Mouse (Mus musculus) liver, embryonic 16.5 days (tissue): Measurements from ENCODE around the gene Cacna1e. TPM values are rescaled to one million over a fixed set of nuclear protein-coding genes. Genes with fewer than 3 reads are reported as not detected.

Experiments
- ATAC-seq: fragments of 200-750 bp; cut with Nextera tagmentation; 2 replicates; pipeline ENCODE4 v1.8.0; 2017; ENCODE audit warnings: low read depth, mild to moderate bottlenecking, moderate number of reproducible peaks, moderate library complexity
- H3K27ac ChIP-seq: fragments of 300-500 bp; sonication (generic); 2 replicates; pipeline ENCODE4 v1.5.1; 2014; ENCODE audit warnings: mild to moderate bottlenecking, low read length
- H3K27me3 ChIP-seq: fragments of 300-500 bp; sonication (generic); 2 replicates; pipeline ENCODE4 v1.6.1; 2014; ENCODE audit warnings: low read depth, low read length, mixed read lengths; ENCODE audit not compliant: control insufficient read depth, insufficient read depth
- H3K36me3 ChIP-seq: fragments of 300-500 bp; sonication (generic); 2 replicates; pipeline ENCODE4 v1.6.1; 2014; ENCODE audit warnings: mild to moderate bottlenecking; ENCODE audit not compliant: control insufficient read depth, insufficient read depth
- H3K4me1 ChIP-seq: fragments of 300-500 bp; sonication (generic); 2 replicates; pipeline ENCODE4 v1.6.1; 2014; ENCODE audit warnings: low read depth, low read length, mixed read lengths; ENCODE audit not compliant: control insufficient read depth
- H3K4me2 ChIP-seq: fragments of 300-500 bp; sonication (generic); 2 replicates; pipeline ENCODE4 v1.6.1; 2014; ENCODE audit warnings: low read depth, low read length, mixed read lengths
- H3K4me3 ChIP-seq: fragments of 300-500 bp; sonication (generic); 2 replicates; pipeline ENCODE4 v1.5.1; 2014; ENCODE audit warnings: low read depth, mild to moderate bottlenecking, low read length
- H3K9ac ChIP-seq: fragments of 300-500 bp; sonication (generic); 2 replicates; pipeline ENCODE4 v1.6.1; 2014; ENCODE audit warnings: low read depth, low read length
- H3K9me3 ChIP-seq: fragments of 300-500 bp; sonication (generic); replicated peaks from 2 replicates; pipeline ENCODE4 v1.6.1; 2016; ENCODE audit warnings: low read length; ENCODE audit not compliant: control insufficient read depth
- WGBS: fragments of 180-500 bp; shearing (Covaris S2); extraction: QIAGEN DNeasy Blood & Tissue Kit; methylation state at CpG from one replicate; pipeline ENCODE4 v1.1.7; 2014; ENCODE audit not compliant: insufficient replicate concordance; 5-methylcytosine and 5-hydroxymethylcytosine counted together
- polyA plus RNA-seq: library from polyadenylated mRNA; unstranded; fragments of >200 nt; fragmentation: Nextera tagmentation; extraction: Ambion mirVana; gene quantifications from 2 replicates; pipeline ENCODE4 v1.2.1, GENCODE M21; 2015

Gene Cacna1e
- polyA plus RNA-seq, 1 experiment from 2014 or later: 0.05 TPM

GRCm38 (mm10) chr1:154528803-154529202, 355.5 kb downstream of the Cacna1e start:
- H3K36me3 ChIP-seq: no peaks in the 10 kb centered on the region
- H3K4me3 ChIP-seq: no peak overlapping the region
- WGBS: 59% methylated on average over 6 of the region's 6 CpGs
- H3K27me3 ChIP-seq: no peaks in the 10 kb centered on the region
- no peak overlapping the region for H3K4me2 ChIP-seq
- H3K9me3 ChIP-seq: no peaks in the 10 kb centered on the region
- H3K9ac ChIP-seq: no peak overlapping the region
- H3K4me1 ChIP-seq: no peaks in the 10 kb centered on the region
- no peak overlapping the region for H3K27ac ChIP-seq
- no peak for ATAC-seq

GRCm38 (mm10) chr1:154520715-154521114, 363.6 kb downstream of the Cacna1e start:
- WGBS: 65% methylated on average over 2 of the region's 2 CpGs
- H3K27ac ChIP-seq: no peak overlapping the region
- no peak overlapping the region for H3K4me2 ChIP-seq
- H3K36me3 ChIP-seq: no peaks in the 10 kb centered on the region
- no peak for ATAC-seq
- no peak overlapping the region for H3K9ac ChIP-seq
- H3K4me3 ChIP-seq: no peak overlapping the region
- H3K4me1 ChIP-seq: no peaks in the 10 kb centered on the region
- H3K27me3 ChIP-seq: no peaks in the 10 kb centered on the region
- H3K9me3 ChIP-seq: no peaks in the 10 kb centered on the region

- Histone ChIP-seq H3K4me3 (no peak overlapping the region), H3K36me3 (no peaks in the 10 kb centered on the region), H3K4me1 (no peaks in the 10 kb centered on the region), H3K9ac (no peak overlapping the region), H3K4me2 (no peak overlapping the region), H3K27me3 (no peaks in the 10 kb centered on the region), H3K9me3 (no peaks in the 10 kb centered on the region), H3K27ac (no peak overlapping the region)
- WGBS: 61% methylated on average over 2 of the region's 2 CpGs
- no peak for ATAC-seq
These were observed 369.0 kb downstream of the Cacna1e start for GRCm38 (mm10) chr1:154515350-154515749.

- Histone ChIP-seq H3K4me1 (no peaks in the 10 kb centered on the region), H3K27me3 (no peaks in the 10 kb centered on the region), H3K9me3 (no peaks in the 10 kb centered on the region), H3K36me3 (no peaks in the 10 kb centered on the region), H3K9ac (no peak overlapping the region), H3K4me3 (no peak overlapping the region), H3K27ac (no peak overlapping the region), H3K4me2 (no peak overlapping the region)
- ATAC-seq: no peak
These were observed 372.6 kb downstream of the Cacna1e start for GRCm38 (mm10) chr1:154511736-154512135.

GRCm38 (mm10) chr1:154504005-154504404, 380.3 kb downstream of the Cacna1e start:
- H3K27me3 ChIP-seq: no peaks in the 10 kb centered on the region
- no peak overlapping the region for H3K4me3 ChIP-seq
- H3K4me2 ChIP-seq: no peak overlapping the region
- H3K4me1 ChIP-seq: no peaks in the 10 kb centered on the region
- no peak for ATAC-seq
- no peaks in the 10 kb centered on the region for H3K9me3 ChIP-seq
- no peak overlapping the region for H3K27ac ChIP-seq
- H3K9ac ChIP-seq: no peak overlapping the region
- H3K36me3 ChIP-seq: no peaks in the 10 kb centered on the region
- 50% methylated on average over 4 of the region's 4 CpGs for WGBS

- Histone ChIP-seq H3K27me3 (no peaks in the 10 kb centered on the region), H3K9ac (no peak overlapping the region), H3K4me1 (no peaks in the 10 kb centered on the region), H3K27ac (no peak overlapping the region), H3K4me3 (no peak overlapping the region), H3K4me2 (no peak overlapping the region), H3K36me3 (no peaks in the 10 kb centered on the region), H3K9me3 (no peaks in the 10 kb centered on the region)
- ATAC-seq: no peak
- 57% methylated on average over 5 of the region's 5 CpGs for WGBS
These were observed 383.4 kb downstream of the Cacna1e start for GRCm38 (mm10) chr1:154500869-154501268.

GRCm38 (mm10) chr1:154500187-154500866, 384.0 kb downstream of the Cacna1e start:
- Histone ChIP-seq H3K36me3 (no peaks in the 10 kb centered on the region), H3K9ac (no peak overlapping the region), H3K4me1 (no peaks in the 10 kb centered on the region), H3K4me2 (no peak overlapping the region), H3K4me3 (no peak overlapping the region), H3K9me3 (no peaks in the 10 kb centered on the region), H3K27me3 (no peaks in the 10 kb centered on the region), H3K27ac (no peak overlapping the region)
- 50% methylated on average over 3 of the region's 3 CpGs for WGBS
- ATAC-seq: no peak

GRCm38 (mm10) chr1:154498821-154499220, 385.5 kb downstream of the Cacna1e start:
- H3K4me2 ChIP-seq: no peak overlapping the region
- no peak for ATAC-seq
- H3K36me3 ChIP-seq: no peaks in the 10 kb centered on the region
- no peaks in the 10 kb centered on the region for H3K27me3 ChIP-seq
- no peak overlapping the region for H3K27ac ChIP-seq
- H3K9ac ChIP-seq: no peak overlapping the region
- H3K9me3 ChIP-seq: no peaks in the 10 kb centered on the region
- WGBS: 53% methylated on average over 4 of the region's 4 CpGs
- no peaks in the 10 kb centered on the region for H3K4me1 ChIP-seq
- no peak overlapping the region for H3K4me3 ChIP-seq

- Histone ChIP-seq H3K27me3 (no peaks in the 10 kb centered on the region), H3K9me3 (no peaks in the 10 kb centered on the region), H3K36me3 (no peaks in the 10 kb centered on the region), H3K4me2 (no peak overlapping the region), H3K27ac (no peak overlapping the region), H3K9ac (no peak overlapping the region), H3K4me3 (no peak overlapping the region), H3K4me1 (no peaks in the 10 kb centered on the region)
- WGBS: 41% methylated on average over 6 of the region's 6 CpGs
- ATAC-seq: no peak
These were observed 393.2 kb downstream of the Cacna1e start for GRCm38 (mm10) chr1:154491071-154491470.
